In genomic region chr7:105399935-105400624, GRCm38 (mm10) we compare ENCODE assay signal across 8 mouse cellular contexts. TPM values are rescaled to one million over a fixed set of nuclear protein-coding genes. Genes with fewer than 3 reads are reported as not detected.
A peak's percentile ranks its signal among the peaks of the same experiment; 100 is the strongest.
DNase-seq lines count a peak whose midpoint lies in the region; ATAC-seq and TF ChIP-seq lines count a peak whose summit lies in the region.

Gene Fam160a2, minus strand, starts transcription at chr7:105400054.

- H3K27ac ChIP-seq in gastrocnemius, adult 2 months: peak within 1 kb of the TSS; percentile 94
- peak within 1 kb of the TSS; percentile 79 for H3K27ac ChIP-seq in hindbrain, postnatal 0 days
- H3K27ac ChIP-seq in left cerebral cortex, adult 2 months: peak within 1 kb of the TSS; percentile 94

- peak within 1 kb of the TSS; percentile 71 for H3K9ac ChIP-seq in hindbrain, postnatal 0 days (replicated peaks; ENCODE audit: low read length)

- no peak for TF ChIP-seq CTCF in gastrocnemius, adult 2 months (IDR thresholded peaks at IDR 0.05)
- no peak for TF ChIP-seq CTCF in hindbrain, postnatal 0 days (IDR thresholded peaks at IDR 0.05; ENCODE audit: low read depth)
- TF ChIP-seq CTCF in left cerebral cortex, adult 2 months (IDR thresholded peaks at IDR 0.05): no peak

- H3K4me1 ChIP-seq in hindbrain, postnatal 0 days (ENCODE audit: insufficient read depth, low read length): peaks cover 10% of the 10 kb centered on the region; the same call in 1 of the 2 replicates

- peak; percentile 80 for ATAC-seq in common myeloid progenitor, adult 5-6 weeks (replicated peaks; ENCODE audit: low read depth, poor library complexity, severe bottlenecking)
- ATAC-seq in hindbrain, postnatal 0 days: peak; percentile 99
- ATAC-seq in megakaryocyte, adult 5-6 weeks (ENCODE audit: poor library complexity, severe bottlenecking): peak; percentile 75

- no peaks in the 10 kb centered on the region for H3K27me3 ChIP-seq in hindbrain, postnatal 0 days (ENCODE audit: insufficient read depth, low read length)

- peak within 1 kb of the TSS; percentile 84 for H3K4me3 ChIP-seq in gastrocnemius, adult 2 months
- peak within 1 kb of the TSS; percentile 63 for H3K4me3 ChIP-seq in hindbrain, postnatal 0 days (ENCODE audit: low read length)
- H3K4me3 ChIP-seq in left cerebral cortex, adult 2 months: peak within 1 kb of the TSS; percentile 87

- 1% methylated on average over 50 of the region's 55 CpGs for WGBS in hindbrain, postnatal 0 days

- H3K36me3 ChIP-seq in hindbrain, postnatal 0 days (ENCODE audit: insufficient read depth, low read length): no peaks in the 10 kb centered on the region

- no peaks in the 10 kb centered on the region for H3K9me3 ChIP-seq in hindbrain, postnatal 0 days (ENCODE audit: low read length)

- peak within 1 kb of the TSS; percentile 64 for H3K4me2 ChIP-seq in hindbrain, postnatal 0 days (ENCODE audit: low read depth, low read length)

- intact Hi-C loops in gastrocnemius, adult 2 months (cut with DNase I): loop anchor here (10.0 kb wide), 1 partner anchor 245 kb away; the partner anchor contains the start of genes Arfip2, Gm45799 and Timm10b
- intact Hi-C loops in left cerebral cortex, adult 2 months (cut with DNase I): loop anchor here (10.0 kb wide), 3 partner anchors 225 to 335 kb away; partner anchors contain the start of genes Ilk, Rrp8 and Trim3

- DNase-seq in ZHBTc4 (ENCODE audit: low read depth, low spot score): peak; percentile 100
- DNase-seq in gastrocnemius, adult 2 months: peak; percentile 100
- DNase-seq in hindbrain, postnatal 0 days (ENCODE audit: low spot score): peak; percentile 100
- peak; percentile 99 to 100 for DNase-seq in left cerebral cortex, adult 2 months (ENCODE audit: extremely low spot score in 1 of 2, low spot score in 2 of 2)
- DNase-seq in right cerebral cortex, adult 2 months (ENCODE audit: low spot score in 2 of 2): peak; percentile 99
- peak; percentile 100 for DNase-seq in urinary bladder, postnatal 14 days (ENCODE audit: low spot score)

RNA-seq across cellular contexts. Expression of gene Fam160a2, which starts in this region (rescaled TPM):
- 9.0 and 10.0 TPM in 2 replicates for total RNA-seq in common myeloid progenitor, adult 5-6 weeks (2017)
- total RNA-seq in gastrocnemius, adult 2 months (2021): 10 to 100 TPM in 1 of 2 experiments, 1 to 10 TPM in 1; 9.8 to 10.8 TPM
- total RNA-seq in hindbrain, postnatal 0 days (2014; rRNA removed): 48.0 and 48.8 TPM in 2 replicates
- polyA plus RNA-seq in hindbrain, postnatal 0 days (2015; fragmentation: Nextera tagmentation; extraction: Ambion mirVana): 30.7 and 33.4 TPM in 2 replicates
- 10 to 100 TPM; 74.5 to 80.4 TPM for total RNA-seq in left cerebral cortex, adult 2 months (2021)
- total RNA-seq in megakaryocyte, adult 5-6 weeks (2015): 36.2 and 39.6 TPM in 2 replicates
- 23.9 and 26.1 TPM in 2 replicates for total RNA-seq in megakaryocyte, adult 5-6 weeks (2017)

Comparison
In these comparisons a context has a peak if more than half of its experiments do, and no peak if none do; other contexts are left out.
1. Peak in every context shown above with its lines: DNase-seq, ATAC-seq, H3K4me3 ChIP-seq and H3K27ac ChIP-seq.